Mouse (Mus musculus): ENCODE results near the gene Il17d. TPM values are rescaled to one million over a fixed set of nuclear protein-coding genes. Genes with fewer than 3 reads are reported as not detected.
A peak's percentile ranks its signal among the peaks of the same experiment; 100 is the strongest.

The Il17d gene
- polyA plus RNA-seq, 1 experiment from 2014 or later = 4.3 TPM

- Histone ChIP-seq H3K36me3 (no peaks in the 10 kb centered on the region), H3K4me2 (replicated peaks) (peak overlapping the region; percentile 93), H3K4me3 (peak overlapping the region; percentile 71), H3K4me1 (no peaks in the 10 kb centered on the region), H3K9me3 (no peaks in the 10 kb centered on the region), H3K9ac (no peak overlapping the region), H3K27me3 (peaks cover 22% of the 10 kb centered on the region), H3K27ac (no peak overlapping the region)
- 0 out of 2 replicates have a peak, but pooled peaks have one; percentile 17 for ATAC-seq (ENCODE audit: insufficient number of reproducible peaks, insufficient read depth, low FRiP score, low TSS enrichment)
- 54% methylated on average over 10 of the region's 10 CpGs for WGBS
Measured at GRCm38 (mm10) chr14:57526050-57526623, 1.6 kb downstream of the Il17d start.

- no peak overlapping the region for H3K27ac ChIP-seq
- no peak overlapping the region for H3K9ac ChIP-seq
- no peak for ATAC-seq (ENCODE audit: insufficient number of reproducible peaks, insufficient read depth, low FRiP score, low TSS enrichment)
- no peak overlapping the region for H3K4me3 ChIP-seq
- no peaks in the 10 kb centered on the region for H3K36me3 ChIP-seq
- no peak overlapping the region for H3K4me2 ChIP-seq (replicated peaks)
- WGBS = 46% methylated on average over 7 of the region's 7 CpGs
- no peaks in the 10 kb centered on the region for H3K9me3 ChIP-seq
- H3K4me1 ChIP-seq = no peaks in the 10 kb centered on the region
- H3K27me3 ChIP-seq = peaks cover 22% of the 10 kb centered on the region
Measured at GRCm38 (mm10) chr14:57527122-57527521, 2.5 kb downstream of the Il17d start.

GRCm38 (mm10) chr14:57527598-57527997, 3.0 kb downstream of the Il17d start:
- Histone ChIP-seq H3K27me3 (peaks cover 22% of the 10 kb centered on the region), H3K9ac (no peak overlapping the region), H3K36me3 (no peaks in the 10 kb centered on the region), H3K4me2 (replicated peaks) (no peak overlapping the region), H3K9me3 (no peaks in the 10 kb centered on the region), H3K27ac (no peak overlapping the region), H3K4me3 (no peak overlapping the region), H3K4me1 (no peaks in the 10 kb centered on the region)
- ATAC-seq (ENCODE audit: insufficient number of reproducible peaks, insufficient read depth, low FRiP score, low TSS enrichment) = no peak
- WGBS = 49% methylated on average over 2 of the region's 2 CpGs

GRCm38 (mm10) chr14:57529086-57529785, 4.7 kb downstream of the Il17d start:
- H3K4me3 ChIP-seq = no peak overlapping the region
- no peak overlapping the region for H3K27ac ChIP-seq
- H3K36me3 ChIP-seq = no peaks in the 10 kb centered on the region
- H3K9ac ChIP-seq = no peak overlapping the region
- no peak for ATAC-seq (ENCODE audit: insufficient number of reproducible peaks, insufficient read depth, low FRiP score, low TSS enrichment)
- no peak overlapping the region for H3K4me2 ChIP-seq (replicated peaks)
- peaks cover 4% of the 10 kb centered on the region for H3K4me1 ChIP-seq
- 61% methylated on average over 10 of the region's 10 CpGs for WGBS
- no peaks in the 10 kb centered on the region for H3K9me3 ChIP-seq
- H3K27me3 ChIP-seq = peaks cover 24% of the 10 kb centered on the region

GRCm38 (mm10) chr14:57529786-57530515, 5.4 kb downstream of the Il17d start:
- no peak for ATAC-seq (ENCODE audit: insufficient number of reproducible peaks, insufficient read depth, low FRiP score, low TSS enrichment)
- peaks cover 30% of the 10 kb centered on the region for H3K27me3 ChIP-seq
- H3K4me2 ChIP-seq (replicated peaks) = no peak overlapping the region
- H3K27ac ChIP-seq = no peak overlapping the region
- 68% methylated on average over 5 of the region's 5 CpGs for WGBS
- H3K9ac ChIP-seq = no peak overlapping the region
- no peak overlapping the region for H3K4me3 ChIP-seq
- peaks cover 11% of the 10 kb centered on the region for H3K4me1 ChIP-seq
- H3K9me3 ChIP-seq = no peaks in the 10 kb centered on the region
- no peaks in the 10 kb centered on the region for H3K36me3 ChIP-seq

GRCm38 (mm10) chr14:57532577-57532976, 8.0 kb downstream of the Il17d start:
- Histone ChIP-seq H3K4me1 (peaks cover 19% of the 10 kb centered on the region), H3K27me3 (peaks cover 35% of the 10 kb centered on the region), H3K9me3 (no peaks in the 10 kb centered on the region), H3K4me2 (replicated peaks) (no peak overlapping the region), H3K4me3 (no peak overlapping the region), H3K9ac (no peak overlapping the region), H3K27ac (no peak overlapping the region), H3K36me3 (no peaks in the 10 kb centered on the region)
- 87% methylated on average over 3 of the region's 3 CpGs for WGBS
- ATAC-seq (ENCODE audit: insufficient number of reproducible peaks, insufficient read depth, low FRiP score, low TSS enrichment) = no peak

GRCm38 (mm10) chr14:57533214-57533613, 8.6 kb downstream of the Il17d start:
- 34% methylated on average over 3 of the region's 3 CpGs for WGBS

GRCm38 (mm10) chr14:57533841-57534240, 9.3 kb downstream of the Il17d start:
- H3K27ac ChIP-seq = no peak overlapping the region
- peaks cover 23% of the 10 kb centered on the region for H3K4me1 ChIP-seq
- no peak for ATAC-seq (ENCODE audit: insufficient number of reproducible peaks, insufficient read depth, low FRiP score, low TSS enrichment)
- H3K36me3 ChIP-seq = no peaks in the 10 kb centered on the region
- no peak overlapping the region for H3K4me3 ChIP-seq
- no peak overlapping the region for H3K4me2 ChIP-seq (replicated peaks)
- no peak overlapping the region for H3K9ac ChIP-seq
- H3K9me3 ChIP-seq = no peaks in the 10 kb centered on the region
- WGBS = 13% methylated on average over 11 of the region's 11 CpGs
- H3K27me3 ChIP-seq = peaks cover 38% of the 10 kb centered on the region

More at GRCm38 (mm10) chr14:57533214-57533613, 8.6 kb downstream of the Il17d start:
- H3K27me3 ChIP-seq = peaks cover 38% of the 10 kb centered on the region
- H3K4me1 ChIP-seq = peaks cover 23% of the 10 kb centered on the region
- no peak overlapping the region for H3K4me2 ChIP-seq (replicated peaks)
- H3K4me3 ChIP-seq = no peak overlapping the region
- H3K9me3 ChIP-seq = no peaks in the 10 kb centered on the region
- no peak for ATAC-seq (ENCODE audit: insufficient number of reproducible peaks, insufficient read depth, low FRiP score, low TSS enrichment)
- no peaks in the 10 kb centered on the region for H3K36me3 ChIP-seq
- no peak overlapping the region for H3K9ac ChIP-seq
- no peak overlapping the region for H3K27ac ChIP-seq

GRCm38 (mm10) chr14:57534346-57534745, 9.8 kb downstream of the Il17d start:
- WGBS = 11% methylated on average over 5 of the region's 5 CpGs
- peaks cover 38% of the 10 kb centered on the region for H3K27me3 ChIP-seq
- H3K4me2 ChIP-seq (replicated peaks) = no peak overlapping the region
- H3K4me1 ChIP-seq = peaks cover 23% of the 10 kb centered on the region
- H3K4me3 ChIP-seq = no peak overlapping the region
- ATAC-seq (ENCODE audit: insufficient number of reproducible peaks, insufficient read depth, low FRiP score, low TSS enrichment) = no peak
- H3K9ac ChIP-seq = no peak overlapping the region
- no peaks in the 10 kb centered on the region for H3K36me3 ChIP-seq
- H3K27ac ChIP-seq = no peak overlapping the region
- no peaks in the 10 kb centered on the region for H3K9me3 ChIP-seq

- WGBS = 12% methylated on average over 8 of the region's 8 CpGs
- ATAC-seq (ENCODE audit: insufficient number of reproducible peaks, insufficient read depth, low FRiP score, low TSS enrichment) = no peak
Measured at GRCm38 (mm10) chr14:57534961-57535360, 10.4 kb downstream of the Il17d start.

GRCm38 (mm10) chr14:57535646-57536045, 11.1 kb downstream of the Il17d start:
- no peak for ATAC-seq (ENCODE audit: insufficient number of reproducible peaks, insufficient read depth, low FRiP score, low TSS enrichment)
- H3K36me3 ChIP-seq = no peaks in the 10 kb centered on the region
- no peak overlapping the region for H3K27ac ChIP-seq
- peaks cover 23% of the 10 kb centered on the region for H3K4me1 ChIP-seq
- H3K9ac ChIP-seq = no peak overlapping the region
- peaks cover 38% of the 10 kb centered on the region for H3K27me3 ChIP-seq
- WGBS = 66% methylated on average over 6 of the region's 6 CpGs
- no peaks in the 10 kb centered on the region for H3K9me3 ChIP-seq
- no peak overlapping the region for H3K4me2 ChIP-seq (replicated peaks)
- no peak overlapping the region for H3K4me3 ChIP-seq

More at GRCm38 (mm10) chr14:57534961-57535360, 10.4 kb downstream of the Il17d start:
- Histone ChIP-seq H3K27ac (no peak overlapping the region), H3K4me2 (replicated peaks) (no peak overlapping the region), H3K9me3 (no peaks in the 10 kb centered on the region), H3K4me3 (no peak overlapping the region), H3K9ac (no peak overlapping the region), H3K36me3 (no peaks in the 10 kb centered on the region), H3K27me3 (peaks cover 38% of the 10 kb centered on the region), H3K4me1 (peaks cover 23% of the 10 kb centered on the region)

GRCm38 (mm10) chr14:57536820-57537219, 12.2 kb downstream of the Il17d start:
- no peak for ATAC-seq (ENCODE audit: insufficient number of reproducible peaks, insufficient read depth, low FRiP score, low TSS enrichment)
- Histone ChIP-seq H3K4me2 (replicated peaks) (no peak overlapping the region), H3K4me3 (no peak overlapping the region), H3K4me1 (peaks cover 23% of the 10 kb centered on the region), H3K9me3 (no peaks in the 10 kb centered on the region), H3K9ac (no peak overlapping the region), H3K36me3 (no peaks in the 10 kb centered on the region), H3K27me3 (peaks cover 45% of the 10 kb centered on the region), H3K27ac (no peak overlapping the region)
- WGBS = 29% methylated on average over 9 of the region's 9 CpGs

All from embryonic facial prominence, embryonic 12.5 days (tissue).